Mouse (Mus musculus) hematopoietic stem cell, adult 5-6 weeks (primary cell): ENCODE measurements around the gene Tead1. TPM values are rescaled to one million over a fixed set of nuclear protein-coding genes. Genes with fewer than 3 reads are reported as not detected.

Experiments
- ATAC-seq, 2 experiments: fragments of 125-278 bp in 1 of 2; replicated peaks in 1 of 2; 2 replicates each; pipeline ENCODE4 v1.8.0; 2016 to 2017; ENCODE audit warnings: inconsistent platforms in 2 of 2, mild to moderate bottlenecking in 2 of 2, moderate number of reproducible peaks in 2 of 2, low read depth in 1 of 2, moderate TSS enrichment in 1 of 2; ENCODE audit not compliant: low FRiP score in 2 of 2, poor library complexity in 2 of 2, severe bottlenecking in 2 of 2, insufficient read depth in 1 of 2, low TSS enrichment in 1 of 2
- total RNA-seq: library from RNA; stranded (forward); fragments of 172-1452, 232-1000 nt; gene quantifications from 2 replicates; pipeline ENCODE4 v1.2.3, GENCODE M21; 2017

The Tead1 gene
- total RNA-seq = not detected in 2 replicates

DNA sequence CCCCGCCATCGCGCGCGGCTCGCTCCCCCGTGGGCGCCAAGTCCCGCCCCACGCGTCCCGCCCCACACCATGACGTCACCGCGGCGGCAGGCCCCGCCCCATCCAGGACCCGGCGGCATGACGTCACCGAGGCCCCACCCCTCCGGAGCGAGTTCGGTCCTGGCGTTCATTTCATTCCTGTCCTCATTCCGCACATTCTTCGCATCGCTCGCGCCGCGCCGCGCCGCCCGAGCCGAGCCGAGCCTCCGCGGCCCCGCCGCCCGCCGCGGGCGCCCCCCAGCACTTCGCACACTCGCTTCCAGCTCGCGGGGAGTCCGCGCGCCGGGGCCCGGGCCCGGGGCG lies at the start of gene Tead1:
TSS of gene Tead1 (plus strand) at position 148 of the 342 bp plus-strand sequence.
- ATAC-seq = 0 out of 4 replicates have a peak, but pooled peaks of 1 of the 2 experiments have one; percentile 29

DNA sequence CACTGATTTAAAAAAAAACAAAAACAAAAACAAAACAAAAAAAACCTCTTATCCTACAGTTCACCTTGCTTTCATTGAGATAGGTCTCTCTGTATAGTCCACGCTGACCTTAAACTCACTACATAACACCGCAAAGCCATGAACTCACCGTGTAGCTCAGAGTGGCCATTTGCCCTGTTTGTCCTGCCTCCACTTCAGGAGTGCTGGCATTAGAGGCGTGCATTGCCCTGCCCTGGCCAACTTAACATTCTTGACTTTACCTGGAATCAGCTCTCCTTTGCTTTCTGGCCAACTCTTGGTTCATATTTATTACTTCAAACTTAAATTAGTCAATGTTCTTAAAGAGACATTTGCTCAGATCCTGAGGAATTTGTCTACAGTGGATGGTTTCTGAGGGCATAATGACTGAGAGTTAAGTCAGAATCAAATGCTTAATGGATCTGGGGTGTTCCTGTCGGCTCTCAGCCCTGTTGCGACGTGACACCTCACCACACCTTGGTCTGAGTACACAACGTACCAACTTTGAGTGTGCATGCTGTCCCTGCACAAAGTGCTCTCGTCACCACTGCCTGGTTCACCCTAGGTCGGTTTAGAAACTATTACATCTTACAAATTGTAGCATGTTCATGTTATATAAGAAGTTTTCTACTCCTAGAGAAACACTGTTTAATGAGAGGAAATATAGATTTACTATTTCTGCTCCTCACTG lies 44.5 kb upstream of the Tead1 start:
- ATAC-seq = no peak

DNA sequence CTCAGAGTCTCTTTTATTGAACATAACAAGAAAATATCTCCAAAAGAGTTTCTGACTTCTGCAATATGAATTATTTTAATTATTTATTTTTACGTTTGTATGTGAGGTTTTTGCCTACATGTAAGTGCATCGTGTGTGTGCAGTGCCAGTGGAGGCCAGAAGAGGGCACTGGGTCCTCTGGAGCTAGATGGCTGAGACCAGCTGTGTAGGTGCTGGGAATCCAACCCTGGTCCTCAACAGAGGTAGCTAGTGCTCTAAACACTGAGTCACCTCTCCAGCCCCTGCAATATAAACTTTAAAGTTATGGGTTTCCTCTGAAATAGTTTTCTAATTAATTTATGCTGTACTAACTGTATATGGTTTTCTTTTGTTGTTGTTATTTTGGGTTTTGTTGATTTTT lies 43.2 kb upstream of the Tead1 start:
- no peak for ATAC-seq

DNA sequence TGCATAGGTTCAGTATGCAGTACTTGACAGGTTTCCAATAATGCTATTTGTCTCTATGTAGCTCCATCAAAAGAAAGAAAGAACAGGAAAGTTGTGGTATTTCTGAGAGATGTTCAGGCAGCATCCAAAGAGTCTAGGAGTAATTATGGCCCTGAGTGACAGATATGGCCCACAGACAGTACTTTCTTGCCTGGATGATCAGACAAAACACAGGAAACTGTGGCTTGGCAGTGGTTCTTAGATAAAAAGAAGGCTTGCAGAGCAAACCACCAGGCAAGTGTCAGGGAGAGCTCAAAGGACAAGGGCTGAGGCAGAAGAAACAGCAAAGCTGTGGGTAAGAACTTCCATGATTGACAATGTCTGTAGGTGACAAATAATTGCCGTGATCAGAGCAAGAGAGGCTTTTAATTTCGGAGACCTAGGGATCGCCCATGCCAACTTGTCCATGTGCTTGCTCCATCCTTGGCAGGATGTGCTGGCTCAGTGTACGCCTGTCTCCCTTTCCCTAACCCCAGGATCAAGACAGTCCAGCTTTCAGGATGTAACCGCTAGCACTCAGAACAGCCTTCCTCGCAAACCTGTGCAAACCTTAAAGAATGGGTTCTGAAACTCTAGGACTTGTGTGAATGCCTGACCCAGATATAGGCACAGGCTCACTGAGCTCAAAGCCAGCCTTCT lies 35.1 kb upstream of the Tead1 start:
- no peak for ATAC-seq

DNA sequence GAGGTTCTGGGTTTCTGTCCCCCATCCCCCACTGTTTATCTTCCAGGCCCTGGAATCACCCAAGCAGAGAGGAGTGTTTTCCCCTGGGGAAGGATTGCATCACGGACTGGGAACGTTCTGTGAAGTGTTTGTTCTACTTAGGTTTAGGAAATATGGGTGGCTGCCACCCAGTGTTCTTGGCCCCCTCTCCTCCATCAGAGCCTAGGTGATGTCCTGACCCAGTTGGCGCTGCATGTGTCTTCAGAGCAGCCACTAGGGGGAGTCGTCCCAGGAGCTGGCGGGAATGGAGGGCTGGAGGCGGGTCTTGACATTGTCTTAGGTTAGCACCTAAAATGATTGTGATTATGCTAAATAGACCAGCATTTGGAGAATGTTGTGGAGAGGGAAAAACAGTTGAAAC lies 34.4 kb upstream of the Tead1 start:
- ATAC-seq = no peak

DNA sequence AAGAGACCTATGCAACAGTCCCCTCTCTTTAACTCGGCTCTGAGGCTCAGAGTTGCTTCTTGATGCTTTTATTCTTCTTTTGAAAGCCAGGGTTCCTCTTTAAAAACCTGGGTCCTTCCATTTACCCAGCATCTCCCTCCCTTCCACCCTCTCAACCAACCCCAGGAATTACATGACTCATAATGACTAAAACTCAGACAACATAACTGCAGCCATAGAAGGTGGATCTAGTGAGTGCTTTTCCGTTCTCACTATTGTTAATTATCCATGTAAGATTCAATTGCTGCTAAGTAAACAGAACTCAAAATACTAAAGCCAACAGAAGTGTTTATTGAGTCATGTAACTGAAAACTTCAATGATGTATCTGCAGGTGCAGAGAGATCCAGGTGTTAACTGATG lies 33.4 kb upstream of the Tead1 start:
- no peak for ATAC-seq

DNA sequence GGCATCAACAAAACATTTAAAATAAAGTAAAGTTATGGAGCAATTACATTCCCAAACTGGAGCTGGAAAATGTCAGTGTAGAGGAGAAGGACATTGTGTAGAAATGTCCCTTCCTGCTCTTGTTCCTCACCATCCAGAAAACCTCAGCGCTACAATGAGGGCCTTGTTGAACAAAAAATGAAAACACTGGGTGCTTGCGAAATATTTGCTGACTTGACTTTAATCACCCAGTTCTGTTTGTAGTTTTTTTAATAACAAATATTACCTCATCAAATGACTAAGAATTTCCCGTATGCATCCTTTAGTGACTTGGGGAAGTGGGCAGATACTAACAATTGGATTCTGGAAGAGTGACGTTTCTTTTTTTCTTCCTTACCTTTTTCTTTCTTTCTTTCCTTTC lies 31.7 kb upstream of the Tead1 start:
- no peak for ATAC-seq

DNA sequence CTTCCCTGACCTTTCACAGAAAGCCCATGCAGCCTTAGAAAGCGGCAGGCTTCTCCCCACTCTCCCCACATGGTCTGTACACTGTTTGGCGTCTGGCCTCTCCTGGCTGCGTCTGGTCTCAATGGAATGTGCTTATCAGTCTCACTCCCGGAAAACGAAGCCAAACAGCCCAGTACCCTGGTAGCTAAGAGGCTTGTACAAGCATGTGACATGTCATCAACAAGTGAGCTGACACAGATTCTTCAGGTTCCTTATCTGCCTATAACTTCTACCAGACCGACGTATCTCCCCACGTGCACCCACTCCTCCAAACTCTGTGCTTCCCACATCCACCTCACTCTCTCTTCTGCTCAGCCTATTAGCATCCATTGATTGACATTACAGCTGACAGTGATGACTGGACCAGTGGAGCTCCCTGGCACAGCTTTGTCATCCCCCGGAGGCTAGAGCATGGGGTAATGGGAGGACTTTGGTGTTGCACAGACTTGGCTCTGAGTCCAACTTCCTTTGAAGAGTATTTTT lies 22.9 kb upstream of the Tead1 start:
- ATAC-seq = no peak

DNA sequence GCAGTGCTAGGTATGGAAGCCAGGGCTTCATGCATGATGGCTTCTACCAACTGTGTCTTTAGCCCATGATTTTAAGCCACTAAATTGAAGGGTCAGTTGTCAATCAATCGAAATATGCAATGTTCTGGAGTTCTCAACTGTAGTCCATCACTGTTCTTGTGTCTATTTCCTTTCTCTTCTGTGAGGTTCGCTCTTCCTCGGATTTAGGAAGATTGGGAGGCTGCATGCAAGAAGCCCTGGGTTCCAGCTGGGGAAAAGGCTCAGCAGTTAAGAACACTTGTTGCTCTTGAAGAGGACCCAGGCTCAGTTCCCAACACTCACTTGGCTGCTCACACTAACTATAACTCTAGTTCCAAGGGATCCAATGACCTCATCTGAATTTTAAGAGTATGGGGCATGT lies 20.2 kb upstream of the Tead1 start:
- ATAC-seq = no peak

DNA sequence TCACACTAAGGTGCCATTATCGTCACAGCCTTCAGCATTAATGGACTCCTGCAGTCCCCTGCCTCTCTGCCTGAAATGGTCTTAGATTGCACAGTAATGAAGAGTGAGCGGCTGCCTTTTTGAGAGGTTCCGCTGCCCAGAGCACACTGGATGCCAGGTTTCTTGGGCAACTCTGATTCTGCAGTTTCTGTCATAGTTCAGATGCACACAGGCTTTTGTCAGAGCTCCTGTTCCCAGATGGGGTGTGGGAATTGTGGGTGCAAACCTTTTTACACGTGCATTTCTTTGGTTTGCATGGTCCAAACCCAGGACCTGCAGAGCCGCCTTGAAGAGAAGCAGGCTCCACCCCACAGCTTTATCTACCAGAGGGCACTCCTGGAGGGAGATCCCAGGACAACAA lies 19.3 kb upstream of the Tead1 start:
- ATAC-seq = no peak

DNA sequence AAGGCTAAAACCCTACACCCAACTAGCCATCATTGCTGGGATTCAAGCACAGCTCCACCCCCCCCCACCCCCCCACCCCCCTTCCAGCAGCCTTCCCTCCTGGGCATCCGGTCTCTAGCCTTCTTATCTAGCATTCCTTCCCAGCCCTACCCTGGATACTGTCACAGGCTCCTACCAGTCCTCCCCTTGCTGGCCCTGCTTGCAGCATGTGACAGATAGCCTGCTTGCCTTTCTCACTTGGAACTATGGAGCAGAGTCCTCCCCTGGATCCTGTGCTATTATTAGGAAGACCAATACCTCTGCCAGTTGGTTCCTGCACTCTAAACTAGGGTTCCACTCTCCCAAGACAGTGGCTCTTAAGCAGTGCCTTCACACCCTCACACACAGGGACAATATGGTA lies 18.8 kb upstream of the Tead1 start:
- no peak for ATAC-seq

DNA sequence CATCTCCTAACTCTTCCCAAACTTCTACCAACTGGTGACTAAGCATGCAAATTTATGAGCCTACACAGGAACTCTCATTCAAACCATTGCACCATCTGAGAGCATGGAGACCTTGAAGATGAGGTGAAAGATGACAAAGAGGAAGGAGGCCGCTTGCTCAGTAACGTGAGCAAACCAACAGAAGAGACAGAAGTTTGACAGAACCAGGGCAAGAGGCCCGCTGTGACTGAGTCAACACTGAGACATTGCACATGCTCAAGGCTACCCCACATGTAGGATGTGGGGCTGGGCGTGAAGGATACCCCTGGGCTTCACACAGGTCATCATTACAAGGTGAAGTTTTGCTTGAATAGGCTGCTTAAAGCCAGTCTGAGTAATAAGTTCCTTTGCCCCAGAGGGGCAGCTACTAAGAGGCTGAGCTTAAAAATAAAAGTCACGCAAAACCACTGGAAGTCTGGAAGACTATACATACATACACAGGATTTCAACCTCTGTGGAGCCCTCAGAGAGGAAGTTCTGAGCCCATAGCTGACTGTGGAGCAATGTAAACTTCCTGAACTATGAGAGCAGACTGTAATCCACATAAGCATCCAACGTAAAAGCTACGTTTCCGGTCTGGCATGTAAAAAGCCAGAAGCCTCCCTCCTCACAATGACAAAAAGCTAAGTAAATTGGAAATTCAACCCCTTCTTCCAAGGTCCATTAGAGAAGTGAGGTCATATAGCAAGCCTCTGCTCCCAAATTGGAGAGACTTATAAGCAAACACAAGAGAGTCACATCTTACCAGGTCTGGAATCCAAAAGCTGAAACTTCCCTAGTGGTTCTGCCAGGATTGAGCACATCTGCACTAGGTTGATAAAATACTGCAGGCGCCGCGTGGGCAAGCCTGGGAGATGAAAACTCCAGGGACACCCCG lies 16.5 kb upstream of the Tead1 start:
- no peak for ATAC-seq

DNA sequence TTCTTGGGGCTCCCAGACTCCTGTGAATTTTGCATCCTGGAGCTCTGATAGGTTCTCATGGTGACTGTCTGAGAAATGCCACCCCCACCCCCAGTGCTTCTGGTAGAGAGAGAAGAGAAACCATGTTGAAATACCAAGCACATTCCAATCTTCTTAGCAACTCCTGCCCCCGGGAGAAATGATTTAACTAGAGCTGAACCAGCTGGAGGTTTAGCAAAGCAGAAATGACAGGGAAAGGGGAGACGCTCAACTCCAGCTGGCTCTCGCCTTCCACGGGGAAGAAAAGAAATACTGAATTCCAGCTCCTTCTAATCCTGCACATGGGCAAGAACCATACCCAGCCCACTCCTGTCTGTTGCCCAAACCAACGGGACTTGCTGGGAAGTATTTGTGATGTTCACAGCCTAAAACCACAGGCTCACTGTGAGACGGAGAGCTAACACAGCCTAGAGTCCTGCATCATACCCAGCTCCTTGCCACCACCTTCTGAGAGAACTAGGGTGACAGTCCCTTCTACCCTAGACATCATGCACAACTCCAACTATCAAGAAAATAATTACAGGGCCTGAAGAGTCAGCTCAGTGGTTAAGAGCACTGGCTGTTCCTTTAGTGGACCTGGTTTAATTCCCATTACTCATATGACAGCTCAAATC lies 15.7 kb upstream of the Tead1 start:
- ATAC-seq = no peak

DNA sequence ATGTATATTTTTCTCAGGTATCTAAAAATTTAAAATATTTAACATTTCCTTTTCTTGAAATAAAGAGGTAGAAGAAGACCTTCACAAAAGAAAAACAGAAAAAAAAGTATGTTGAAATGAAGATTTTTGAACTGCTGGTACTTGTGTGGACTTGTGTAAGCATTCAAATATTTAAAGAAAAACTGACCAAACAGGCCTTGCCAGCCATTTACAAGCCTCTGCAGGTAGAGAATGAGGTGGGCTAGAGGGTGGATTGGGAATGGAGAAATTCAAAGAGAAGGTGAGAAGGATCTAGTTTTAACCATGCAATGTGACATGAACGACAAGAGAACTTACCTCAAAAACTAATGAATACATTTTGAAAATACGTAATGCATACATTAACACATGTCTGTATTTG lies 9.1 kb upstream of the Tead1 start:
- ATAC-seq = no peak

DNA sequence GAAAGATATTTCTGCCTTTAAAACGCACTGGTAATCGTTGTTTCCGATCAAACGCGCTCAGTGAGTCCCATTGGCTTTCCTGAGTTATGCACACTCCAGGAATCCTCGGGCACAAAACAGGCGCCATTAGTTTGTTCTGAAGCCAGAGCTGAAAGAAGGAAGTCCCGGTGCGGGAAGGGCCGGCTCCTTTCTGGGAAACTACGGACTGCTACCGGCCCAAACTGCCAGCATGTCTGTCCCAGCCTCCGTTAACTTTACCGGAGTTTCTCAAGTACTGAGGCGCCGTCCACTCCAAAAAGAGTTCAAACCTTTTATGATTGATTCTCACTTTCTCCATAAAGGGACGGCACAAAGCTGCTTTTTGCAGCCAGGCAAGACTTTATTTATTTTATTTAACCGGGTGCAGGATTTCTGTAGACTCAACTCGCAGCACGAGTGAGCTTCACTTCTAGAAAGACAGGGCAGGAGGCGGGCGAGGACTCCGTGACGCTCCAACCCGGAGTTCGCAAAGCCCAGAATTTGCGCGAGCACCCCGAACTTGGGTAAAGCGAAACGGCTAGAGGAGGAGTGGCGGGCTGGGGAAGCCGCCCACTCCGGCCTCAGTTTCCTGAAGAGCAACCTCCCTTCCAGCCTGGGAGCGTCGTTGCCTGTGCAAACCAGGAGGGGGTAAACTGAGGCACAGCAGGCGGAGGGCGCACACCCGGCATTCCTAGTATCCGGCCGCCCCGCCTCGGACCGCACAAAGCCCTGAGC lies 524 bp upstream of the Tead1 start:
- ATAC-seq = 0 out of 4 replicates have a peak, but pooled peaks of 1 of the 2 experiments have one; percentile 25

DNA sequence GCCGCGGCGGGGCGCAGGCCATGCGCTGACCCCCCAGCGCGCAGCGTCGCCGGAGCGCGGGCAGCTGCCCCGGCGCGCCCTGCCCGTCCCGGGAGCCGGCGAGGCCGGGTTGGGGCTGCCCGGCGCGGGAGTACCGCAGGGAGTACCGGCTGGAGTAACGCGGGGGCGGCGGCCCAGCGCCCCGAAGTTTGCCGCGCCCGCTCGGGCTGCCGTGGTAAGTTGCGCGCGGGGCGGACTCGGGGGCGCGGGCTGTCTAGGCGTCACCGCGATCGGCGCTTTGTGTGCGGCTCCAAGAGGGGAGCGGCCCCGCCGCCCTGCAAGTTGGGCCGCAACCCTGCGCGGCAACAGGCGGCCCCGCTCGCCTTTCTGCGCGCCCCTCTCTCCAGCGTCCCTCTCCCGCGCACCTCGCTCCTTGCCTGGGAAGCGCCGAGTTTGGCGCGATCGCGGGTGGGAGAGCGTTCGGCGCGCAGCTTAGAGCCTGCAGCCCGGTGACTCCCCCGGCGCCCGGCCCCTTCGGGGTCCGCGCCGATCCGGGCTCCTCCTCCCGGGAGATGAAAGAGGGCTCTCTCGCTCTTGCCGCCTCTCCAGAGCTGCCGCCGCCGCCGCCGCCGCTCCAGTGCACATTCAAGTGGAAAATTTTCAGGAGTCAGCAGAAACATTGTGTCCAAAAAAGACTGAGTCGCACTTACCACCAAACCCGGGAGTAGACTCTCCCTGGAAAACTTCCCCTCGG lies 561 bp downstream of the Tead1 start:
- no peak for ATAC-seq
